Mouse (Mus musculus) forebrain, embryonic 15.5 days (tissue): Measurements from ENCODE around the gene Fam214a. TPM values are rescaled to one million over a fixed set of nuclear protein-coding genes. Genes with fewer than 3 reads are reported as not detected.
"Not testable (repeated sequence)": the region's sequence is repeated elsewhere in the genome, so short reads cannot be mapped to it uniquely, and the experiment has no call there.

ENCODE experiments used
- ATAC-seq: fragments of 200-750 bp; cut with Nextera tagmentation; replicated peaks from 2 replicates; pipeline ENCODE4 v1.8.0; 2017; ENCODE audit warnings: mild to moderate bottlenecking, moderate TSS enrichment, moderate library complexity
- H3K27ac ChIP-seq: fragments of 300-500 bp; sonication (generic); replicated peaks from 2 replicates; pipeline ENCODE4 v1.5.1; 2015; ENCODE audit warnings: mild to moderate bottlenecking, inconsistent platforms
- H3K27me3 ChIP-seq: fragments of 300-500 bp; sonication (generic); 2 replicates; pipeline ENCODE4 v1.6.1; 2015; ENCODE audit warnings: inconsistent platforms
- H3K36me3 ChIP-seq: fragments of 300-500 bp; sonication (generic); 2 replicates; pipeline ENCODE4 v1.6.1; 2015; ENCODE audit warnings: mild to moderate bottlenecking, inconsistent platforms
- H3K4me1 ChIP-seq: fragments of 300-500 bp; sonication (generic); 2 replicates; pipeline ENCODE4 v1.6.1; 2015; ENCODE audit warnings: inconsistent platforms
- H3K4me2 ChIP-seq: fragments of 300-500 bp; sonication (generic); replicated peaks from 2 replicates; pipeline ENCODE4 v1.6.1; 2015; ENCODE audit warnings: mild to moderate bottlenecking, inconsistent platforms
- H3K4me3 ChIP-seq: fragments of 300-500 bp; sonication (generic); 2 replicates; pipeline ENCODE4 v1.5.1; 2015; ENCODE audit warnings: mild to moderate bottlenecking, inconsistent platforms
- H3K9ac ChIP-seq: fragments of 300-500 bp; sonication (generic); replicated peaks from 2 replicates; pipeline ENCODE4 v1.6.1; 2015; ENCODE audit warnings: mild to moderate bottlenecking, inconsistent platforms
- H3K9me3 ChIP-seq: fragments of 300-500 bp; sonication (generic); 2 replicates; pipeline ENCODE4 v1.6.1; 2016; ENCODE audit warnings: inconsistent platforms
- WGBS: fragments of 180-500 bp; shearing (Covaris S2); methylation state at CpG from one replicate; pipeline ENCODE4 v1.1.7; 2015; ENCODE audit warnings: mixed read lengths; 5-methylcytosine and 5-hydroxymethylcytosine counted together
- polyA plus RNA-seq: library from polyadenylated mRNA; unstranded; fragments of >200 nt; fragmentation: Nextera tagmentation; extraction: Ambion mirVana; gene quantifications from 2 replicates; pipeline ENCODE4 v1.2.1, GENCODE M21; 2015

Fam214a gene
- polyA plus RNA-seq, 1 experiment from 2014 or later = 29.8 TPM

GRCm38 (mm10) chr9:74974758-74975157 is 22.1 kb downstream of the Fam214a start:
- Histone ChIP-seq H3K4me3 (no peak overlapping the region), H3K4me2 (peak overlapping the region; percentile 56), H3K9ac (peak overlapping the region; percentile 84; the same call in 1 of the 2 replicates), H3K4me1 (peaks cover 38% of the 10 kb centered on the region), H3K27me3 (no peaks in the 10 kb centered on the region), H3K27ac (peak overlapping the region; percentile 98), H3K9me3 (no peaks in the 10 kb centered on the region), H3K36me3 (no peaks in the 10 kb centered on the region)
- 2% methylated on average over 11 of the region's 11 CpGs for WGBS
- no peak for ATAC-seq

GRCm38 (mm10) chr9:74975416-74975815 is 22.7 kb downstream of the Fam214a start:
- Histone ChIP-seq H3K27me3 (no peaks in the 10 kb centered on the region), H3K27ac (peak overlapping the region; percentile 98), H3K4me2 (peak overlapping the region; percentile 56), H3K36me3 (no peaks in the 10 kb centered on the region), H3K4me1 (peaks cover 38% of the 10 kb centered on the region), H3K4me3 (peak overlapping the region; percentile 53), H3K9ac (peak overlapping the region; percentile 84), H3K9me3 (no peaks in the 10 kb centered on the region)
- 11% methylated on average over 7 of the region's 7 CpGs for WGBS
- peak; percentile 30 for ATAC-seq

- WGBS = under 1% methylated on average over 23 of the region's 23 CpGs
Observed at GRCm38 (mm10) chr9:74975911-74976563, 23.4 kb downstream of the Fam214a start.

GRCm38 (mm10) chr9:74977251-74977650 is 24.6 kb downstream of the Fam214a start:
- Histone ChIP-seq H3K27me3 (no peaks in the 10 kb centered on the region), H3K4me2 (peak overlapping the region; percentile 56), H3K9ac (peak overlapping the region; percentile 31; the same call in 1 of the 2 replicates), H3K27ac (peak overlapping the region; percentile 98), H3K4me3 (peak overlapping the region; percentile 53), H3K36me3 (no peaks in the 10 kb centered on the region), H3K9me3 (no peaks in the 10 kb centered on the region), H3K4me1 (peaks cover 38% of the 10 kb centered on the region)
- 62% methylated on average over 2 of the region's 2 CpGs for whole genome bisulfite sequencing
- no peak for ATAC-seq

More at GRCm38 (mm10) chr9:74975911-74976563, 23.4 kb downstream of the Fam214a start:
- Histone ChIP-seq H3K4me3 (peak overlapping the region; percentile 53), H3K27me3 (no peaks in the 10 kb centered on the region), H3K36me3 (no peaks in the 10 kb centered on the region), H3K9ac (peak overlapping the region; percentile 84), H3K4me1 (peaks cover 38% of the 10 kb centered on the region), H3K4me2 (peak overlapping the region; percentile 56), H3K9me3 (no peaks in the 10 kb centered on the region), H3K27ac (peak overlapping the region; percentile 98)
- ATAC-seq = peak; percentile 99

- H3K27ac ChIP-seq = no peak overlapping the region
- peak overlapping the region; percentile 56 for H3K4me2 ChIP-seq
- no peaks in the 10 kb centered on the region for H3K9me3 ChIP-seq
- no peaks in the 10 kb centered on the region for H3K27me3 ChIP-seq
- peak overlapping the region; percentile 31 for H3K9ac ChIP-seq
- H3K36me3 ChIP-seq = no peaks in the 10 kb centered on the region
- 65% methylated on average over 7 of the region's 7 CpGs for WGBS
- peak overlapping the region; percentile 53; the same call in 1 of the 2 replicates for H3K4me3 ChIP-seq
- ATAC-seq = no peak
- peaks cover 38% of the 10 kb centered on the region for H3K4me1 ChIP-seq
Observed at GRCm38 (mm10) chr9:74977962-74978361, 25.3 kb downstream of the Fam214a start.

- H3K4me1 ChIP-seq = peaks cover 37% of the 10 kb centered on the region
- 84% methylated on average over 7 of the region's 7 CpGs for WGBS
- no peak overlapping the region for H3K27ac ChIP-seq
- no peak for ATAC-seq
- no peaks in the 10 kb centered on the region for H3K27me3 ChIP-seq
- H3K4me3 ChIP-seq = no peak overlapping the region
- H3K4me2 ChIP-seq = no peak overlapping the region
- no peaks in the 10 kb centered on the region for H3K9me3 ChIP-seq
- H3K36me3 ChIP-seq = no peaks in the 10 kb centered on the region
- H3K9ac ChIP-seq = no peak overlapping the region
Observed at GRCm38 (mm10) chr9:74978868-74979267, 26.2 kb downstream of the Fam214a start.

DNA sequence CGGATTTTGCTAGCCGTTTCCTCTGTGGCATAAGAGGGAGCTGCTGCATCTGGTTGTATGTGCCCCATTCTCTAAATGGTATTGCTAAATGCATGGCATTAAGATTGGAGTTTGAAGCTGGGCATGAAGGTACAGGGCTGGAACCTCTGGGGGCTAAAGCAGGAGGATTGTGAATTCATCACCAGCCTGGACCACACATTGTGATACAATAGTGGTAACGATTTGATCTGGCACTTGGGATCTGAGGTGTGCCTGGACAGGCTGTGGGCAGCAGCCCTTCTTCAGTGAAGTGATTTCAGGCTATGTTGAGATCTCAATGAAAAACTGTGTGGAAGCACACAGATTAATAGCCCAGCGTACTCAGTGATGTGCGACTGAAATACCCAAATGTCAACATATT is 26.7 kb downstream of the Fam214a start:
- 81% methylated on average over 5 of the region's 5 CpGs for WGBS
- no peak for ATAC-seq
- peaks cover 34% of the 10 kb centered on the region for H3K4me1 ChIP-seq
- H3K9me3 ChIP-seq = no peaks in the 10 kb centered on the region
- no peak overlapping the region for H3K27ac ChIP-seq
- H3K4me3 ChIP-seq = no peak overlapping the region
- no peak overlapping the region for H3K9ac ChIP-seq
- H3K27me3 ChIP-seq = no peaks in the 10 kb centered on the region
- no peaks in the 10 kb centered on the region for H3K36me3 ChIP-seq
- H3K4me2 ChIP-seq = no peak overlapping the region

- Histone ChIP-seq H3K27ac (no peak overlapping the region), H3K27me3 (no peaks in the 10 kb centered on the region), H3K4me3 (no peak overlapping the region), H3K36me3 (no peaks in the 10 kb centered on the region), H3K4me1 (peaks cover 29% of the 10 kb centered on the region), H3K4me2 (no peak overlapping the region), H3K9me3 (no peaks in the 10 kb centered on the region), H3K9ac (no peak overlapping the region)
- WGBS = 81% methylated on average over 1 of the region's 1 CpGs
- no peak for ATAC-seq
Observed at GRCm38 (mm10) chr9:74979866-74980265, 27.2 kb downstream of the Fam214a start.

GRCm38 (mm10) chr9:74981663-74982111 is 29.0 kb downstream of the Fam214a start:
- H3K9ac ChIP-seq = no peak overlapping the region
- no peaks in the 10 kb centered on the region for H3K27me3 ChIP-seq
- WGBS = 76% methylated on average over 3 of the region's 3 CpGs
- H3K4me3 ChIP-seq = no peak overlapping the region
- no peak for ATAC-seq
- H3K4me2 ChIP-seq = no peak overlapping the region
- H3K36me3 ChIP-seq = no peaks in the 10 kb centered on the region
- no peaks in the 10 kb centered on the region for H3K9me3 ChIP-seq
- H3K4me1 ChIP-seq = peaks cover 18% of the 10 kb centered on the region
- H3K27ac ChIP-seq = no peak overlapping the region

DNA sequence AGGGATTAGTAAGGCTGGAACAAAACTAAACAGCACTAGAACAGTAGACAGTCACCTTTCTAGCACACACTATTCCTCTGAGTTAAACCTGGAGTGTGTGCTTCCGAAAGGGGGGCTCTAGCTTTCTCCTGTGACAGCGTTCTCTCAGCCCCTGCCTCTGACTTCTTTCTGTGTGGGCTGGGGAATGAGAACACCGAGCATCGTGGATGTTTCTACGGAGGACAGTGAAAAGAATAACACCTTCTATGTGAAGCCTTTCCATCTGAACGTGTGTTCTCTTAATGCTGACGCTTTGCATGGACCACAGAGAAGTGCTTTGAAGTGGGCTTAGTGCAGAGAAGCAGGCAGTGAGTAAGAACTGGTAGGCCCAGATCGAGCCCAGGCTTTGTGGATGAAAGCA is 29.5 kb downstream of the Fam214a start:
- WGBS = 79% methylated on average over 8 of the region's 8 CpGs
- no peak for ATAC-seq
- H3K9ac ChIP-seq = no peak overlapping the region
- H3K4me1 ChIP-seq = peaks cover 14% of the 10 kb centered on the region
- no peak overlapping the region for H3K4me2 ChIP-seq
- no peaks in the 10 kb centered on the region for H3K9me3 ChIP-seq
- H3K4me3 ChIP-seq = no peak overlapping the region
- no peak overlapping the region for H3K27ac ChIP-seq
- no peaks in the 10 kb centered on the region for H3K36me3 ChIP-seq
- H3K27me3 ChIP-seq = no peaks in the 10 kb centered on the region

GRCm38 (mm10) chr9:74982722-74983121 is 30.0 kb downstream of the Fam214a start:
- not testable (repeated sequence) for H3K4me2 ChIP-seq, H3K27me3 ChIP-seq, H3K9me3 ChIP-seq, ATAC-seq, H3K36me3 ChIP-seq, H3K4me3 ChIP-seq, H3K4me1 ChIP-seq, H3K27ac ChIP-seq, H3K9ac ChIP-seq
- 93% methylated on average over 1 of the region's 1 CpGs for WGBS

- no peaks in the 10 kb centered on the region for H3K4me1 ChIP-seq
- H3K9me3 ChIP-seq = no peaks in the 10 kb centered on the region
- H3K9ac ChIP-seq = no peak overlapping the region
- H3K27ac ChIP-seq = no peak overlapping the region
- ATAC-seq = peak; percentile 47; the same call in 1 of the 2 replicates
- no peak overlapping the region for H3K4me2 ChIP-seq
- no peak overlapping the region for H3K4me3 ChIP-seq
- WGBS = 85% methylated on average over 14 of the region's 14 CpGs
- H3K27me3 ChIP-seq = no peaks in the 10 kb centered on the region
- H3K36me3 ChIP-seq = no peaks in the 10 kb centered on the region
Observed at GRCm38 (mm10) chr9:74985173-74985715, 32.6 kb downstream of the Fam214a start.
